Mouse (Mus musculus): ENCODE measurements around the gene Ier3.

GRCm38 (mm10) chr17:35868961-35869345 is 47.5 kb downstream of the Ier3 start:
- TF ChIP-seq GATA1 (IDR thresholded peaks at IDR 0.05; ENCODE audit: low read length) (no peak), TAL1 (IDR thresholded peaks at IDR 0.05; ENCODE audit: low read length) (no peak)

All from erythroblast, embryonic 14.5 days (primary cell).